Mouse (Mus musculus): ENCODE measurements around the gene Mmp25.

GRCm38 (mm10) chr17:23627813-23628212 is 17.3 kb downstream of the Mmp25 start:
- TF ChIP-seq POLR2A (IDR thresholded peaks at IDR 0.05; ENCODE audit: low read depth, low read length): no peak
- TF ChIP-seq CTCF (IDR thresholded peaks at IDR 0.05; ENCODE audit: extremely low read depth, insufficient read depth, insufficient read length, insufficient replicate concordance): no peak
